Mouse (Mus musculus) spleen, adult 10 weeks (tissue): Measurements from ENCODE around the gene Efcab14. TPM values are rescaled to one million over a fixed set of nuclear protein-coding genes. Genes with fewer than 3 reads are reported as not detected.

ENCODE experiments used
- polyA plus RNA-seq: library from polyadenylated mRNA; stranded (reverse); fragments of 350-450 nt; fragmentation: Illumina TruSeq; extraction: RNeasy Lipid Tissue Mini Kit (QIAGEN cat#74804); gene quantifications from one replicate; pipeline ENCODE4 v1.2.3, GENCODE M21; 2015; ENCODE audit warnings: low replicate concordance; ENCODE audit not compliant: insufficient read depth

Efcab14 gene
- polyA plus RNA-seq, result 31.1 TPM

GRCm38 (mm10) chr4:115737551-115738041 is at the start of gene Efcab14:
TSS of gene Efcab14 (plus strand) at chr4:115737744.

GRCm38 (mm10) chr4:115780918-115781317 is 43.4 kb downstream of the Efcab14 start, which contains the start of gene Tex38:
TSS of gene Tex38 (minus strand) at chr4:115781018.

GRCm38 (mm10) chr4:115784769-115785510 is 47.4 kb downstream of the Efcab14 start, which contains the start of gene Atpaf1:
TSS of gene Atpaf1 (plus strand) at chr4:115784812.

Other genes starting within 250 kb of the Efcab14 start
- gene Cyp4a14, start 241.6 kb upstream of the Efcab14 start, polyA plus RNA-seq, result not detected
- not detected for gene Cyp4a10, start 219.5 kb upstream of the Efcab14 start, polyA plus RNA-seq
- gene Cyp4a31, start 174.1 kb upstream of the Efcab14 start, polyA plus RNA-seq, result not detected
- not detected for gene Cyp4a32, start 136.8 kb upstream of the Efcab14 start, polyA plus RNA-seq
- gene Cyp4b1, start 90.0 kb upstream of the Efcab14 start, polyA plus RNA-seq, result 9.9 TPM
- gene Tex38, start 43.3 kb downstream of the Efcab14 start, polyA plus RNA-seq, result 1.1 TPM
- gene Atpaf1, start 47.1 kb downstream of the Efcab14 start, polyA plus RNA-seq, result 38.0 TPM
- gene Mob3c, start 90.3 kb downstream of the Efcab14 start, polyA plus RNA-seq, result 31.9 TPM
- 85.0 TPM for gene Mknk1, start 101.5 kb downstream of the Efcab14 start, polyA plus RNA-seq
- gene Kncn, start 146.7 kb downstream of the Efcab14 start, polyA plus RNA-seq, result not detected
- gene 6430628N08Rik, start 152.9 kb downstream of the Efcab14 start, polyA plus RNA-seq, result not detected
- gene Dmbx1, start 202.2 kb downstream of the Efcab14 start, polyA plus RNA-seq, result not detected